Mouse (Mus musculus) monocyte, adult 5-6 weeks (primary cell): Measurements from ENCODE around the gene Hal. TPM values are rescaled to one million over a fixed set of nuclear protein-coding genes. Genes with fewer than 3 reads are reported as not detected.

Source experiments
- ATAC-seq: fragments of 153-309, 156-312 bp; replicated peaks from 2 replicates; pipeline ENCODE4 v1.8.0; 2017; ENCODE audit warnings: mild to moderate bottlenecking; ENCODE audit not compliant: low TSS enrichment, insufficient number of reproducible peaks, severe bottlenecking, poor library complexity, low FRiP score
- total RNA-seq: library from RNA; stranded (forward); fragments of 200-1000, 200-491, 200-594 nt; gene quantifications from 3 replicates; pipeline ENCODE4 v1.2.3, GENCODE M21; 2017

Gene Hal
- total RNA-seq, 1 experiment from 2014 or later: not detected

GRCm38 (mm10) chr10:93508383-93508970 is 19.9 kb downstream of the Hal start:
- no peak for ATAC-seq

GRCm38 (mm10) chr10:93509532-93510153 is 21.1 kb downstream of the Hal start:
- ATAC-seq: no peak

GRCm38 (mm10) chr10:93515419-93515818 is 26.9 kb downstream of the Hal start:
- no peak for ATAC-seq

GRCm38 (mm10) chr10:93515927-93516326 is 27.4 kb downstream of the Hal start:
- no peak for ATAC-seq

- no peak for ATAC-seq
Measured at GRCm38 (mm10) chr10:93517754-93518153, 29.2 kb downstream of the Hal start.

GRCm38 (mm10) chr10:93518186-93518585 is 29.6 kb downstream of the Hal start:
- no peak for ATAC-seq

GRCm38 (mm10) chr10:93518620-93519019 is 30.1 kb downstream of the Hal start:
- no peak for ATAC-seq

GRCm38 (mm10) chr10:93519159-93519558 is 30.6 kb downstream of the Hal start:
- no peak for ATAC-seq

- ATAC-seq: no peak
Measured at GRCm38 (mm10) chr10:93519756-93520155, 31.2 kb downstream of the Hal start.

GRCm38 (mm10) chr10:93520994-93521393 is 32.4 kb downstream of the Hal start:
- ATAC-seq: no peak

GRCm38 (mm10) chr10:93525329-93525728 is 36.8 kb downstream of the Hal start:
- no peak for ATAC-seq

GRCm38 (mm10) chr10:93538287-93538686 is 49.7 kb downstream of the Hal start:
- ATAC-seq: no peak

- ATAC-seq: no peak
Measured at GRCm38 (mm10) chr10:93538818-93539217, 50.2 kb downstream of the Hal start.

GRCm38 (mm10) chr10:93539775-93540430 is 51.3 kb downstream of the Hal start, which contains the start of gene Amdhd1:
TSS of gene Amdhd1 (minus strand) at chr10:93540033.
- ATAC-seq: peak; percentile 88

GRCm38 (mm10) chr10:93540431-93541210 is 52.1 kb downstream of the Hal start, which contains the start of gene Ccdc38:
TSS of gene Ccdc38 (plus strand) at chr10:93540632.
- ATAC-seq: peak; percentile 7; the same call in 1 of the 2 replicates

GRCm38 (mm10) chr10:93541585-93541984 is 53.0 kb downstream of the Hal start:
- no peak for ATAC-seq

- no peak for ATAC-seq
Measured at GRCm38 (mm10) chr10:93542356-93542755, 53.8 kb downstream of the Hal start.

- ATAC-seq: no peak
Measured at GRCm38 (mm10) chr10:93543176-93543575, 54.6 kb downstream of the Hal start.

GRCm38 (mm10) chr10:93544172-93544571 is 55.6 kb downstream of the Hal start:
- ATAC-seq: no peak
